Mouse (Mus musculus) telencephalon, adult 2 months (tissue): ENCODE measurements at regions not wholly inside any gene's neighbourhood (a gene's known extent, or its start where the extent isn't known, plus 50 kb on each side); places are given as distances from the start of the nearest gene placed in this dataset.

Experiments used
- DNase-seq: peaks from one replicate; pipeline ENCODE4 v3.0.0-alpha.2; 2011; ENCODE audit warnings: low read depth, low spot score

- DNase-seq, result peak; percentile 26
Observed at GRCm38 (mm10) chr10:12061069-12061861, 718.1 kb downstream of the Epm2a start.

- DNase-seq, result no peak
Observed at GRCm38 (mm10) chr10:12062302-12062701, 719.1 kb downstream of the Epm2a start.

GRCm38 (mm10) chr10:12083961-12084360, 740.8 kb downstream of the Epm2a start:
- no peak for DNase-seq

GRCm38 (mm10) chr10:12092521-12092920, 749.3 kb downstream of the Epm2a start:
- DNase-seq, result no peak

GRCm38 (mm10) chr10:12096678-12097077, 753.5 kb downstream of the Epm2a start:
- DNase-seq, result no peak

GRCm38 (mm10) chr10:12107001-12107418, 762.2 kb downstream of the Utrn start:
- peak; percentile 66 for DNase-seq

GRCm38 (mm10) chr10:12111720-12112119, 757.4 kb downstream of the Utrn start:
- DNase-seq, result no peak

- DNase-seq, result no peak
Observed at GRCm38 (mm10) chr10:12115767-12116166, 753.4 kb downstream of the Utrn start.

- peak; percentile 27 for DNase-seq
Observed at GRCm38 (mm10) chr10:12116662-12117303, 752.4 kb downstream of the Utrn start.

- no peak for DNase-seq
Observed at GRCm38 (mm10) chr10:12124272-12124671, 744.9 kb downstream of the Utrn start.

- peak; percentile 27 for DNase-seq
Observed at GRCm38 (mm10) chr10:12129486-12129885, 739.7 kb downstream of the Utrn start.

- no peak for DNase-seq
Observed at GRCm38 (mm10) chr10:12144691-12145090, 724.5 kb downstream of the Utrn start.

GRCm38 (mm10) chr10:12146942-12147537, 722.1 kb downstream of the Utrn start:
- no peak for DNase-seq

GRCm38 (mm10) chr10:12170243-12170642, 698.9 kb downstream of the Utrn start:
- no peak for DNase-seq

GRCm38 (mm10) chr10:12174200-12174818, 694.9 kb downstream of the Utrn start:
- no peak for DNase-seq

GRCm38 (mm10) chr10:12175141-12175540, 694.0 kb downstream of the Utrn start:
- no peak for DNase-seq

- DNase-seq, result peak; percentile 36
Observed at GRCm38 (mm10) chr10:12177482-12177881, 691.7 kb downstream of the Utrn start.

- no peak for DNase-seq
Observed at GRCm38 (mm10) chr10:12180965-12181364, 688.2 kb downstream of the Utrn start.

GRCm38 (mm10) chr10:12186918-12187639, 682.1 kb downstream of the Utrn start:
- no peak for DNase-seq

GRCm38 (mm10) chr10:12187669-12188342, 681.4 kb downstream of the Utrn start:
- no peak for DNase-seq

GRCm38 (mm10) chr10:12190435-12190834, 678.7 kb downstream of the Utrn start:
- no peak for DNase-seq
